Mouse (Mus musculus) MEL (cell line): ENCODE measurements around the gene Chrnd. TPM values are rescaled to one million over a fixed set of nuclear protein-coding genes. Genes with fewer than 3 reads are reported as not detected.

Source experiments
- DNase-seq: peaks from one replicate; pipeline ENCODE4 v3.0.0; 2011; ENCODE audit warnings: low read depth, low spot score
- H3K27ac ChIP-seq: 2 replicates; pipeline ENCODE4 v1.5.1; 2012; ENCODE audit warnings: low read depth, mild to moderate bottlenecking, control low read depth, low read length, moderate library complexity; ENCODE audit not compliant: control insufficient read depth
- H3K27me3 ChIP-seq, 2 experiments: fragments of 150-350 bp in 1 of 2; sonication (generic) in 1 of 2; 2 replicates each; pipeline ENCODE4 v1.6.1; 2012; ENCODE audit warnings: low read length in 2 of 2, mild to moderate bottlenecking in 2 of 2, improper control_type of control experiment in 1 of 2, moderate library complexity in 1 of 2; ENCODE audit not compliant: insufficient read depth in 2 of 2, control insufficient read depth in 1 of 2
- H3K36me3 ChIP-seq, 2 experiments: 2 replicates each; pipeline ENCODE4 v1.6.1; 2012 to 2014; ENCODE audit warnings: low read length in 2 of 2, improper control_type of control experiment in 1 of 2, inconsistent platforms in 1 of 2, mild to moderate bottlenecking in 1 of 2; ENCODE audit not compliant: insufficient read depth in 2 of 2, control insufficient read depth in 1 of 2
- H3K4me1 ChIP-seq, 2 experiments: fragments of 150-350 bp in 1 of 2; sonication (generic) in 1 of 2; 2 replicates each; pipeline ENCODE4 v1.6.1; 2012; ENCODE audit warnings: low read length in 2 of 2, improper control_type of control experiment in 1 of 2, mild to moderate bottlenecking in 1 of 2; ENCODE audit not compliant: insufficient read depth in 2 of 2, control insufficient read depth in 1 of 2
- H3K4me3 ChIP-seq, 2 experiments: fragments of 150-350 bp in 1 of 2; sonication (generic) in 1 of 2; 2 replicates each; pipeline ENCODE4 v1.5.1; 2012; ENCODE audit warnings: low read depth in 2 of 2, low read length in 2 of 2, mild to moderate bottlenecking in 2 of 2, moderate library complexity in 2 of 2, control low read depth in 1 of 2, improper control_type of control experiment in 1 of 2; ENCODE audit not compliant: control insufficient read depth in 1 of 2, insufficient read depth in 1 of 2
- H3K79me2 ChIP-seq: 2 replicates; pipeline ENCODE4 v1.6.1; 2012; ENCODE audit warnings: mild to moderate bottlenecking, low read length, moderate library complexity; ENCODE audit not compliant: control insufficient read depth, poor library complexity, insufficient read depth
- H3K9ac ChIP-seq: 2 replicates; pipeline ENCODE4 v1.6.1; 2012; ENCODE audit warnings: low read depth, mild to moderate bottlenecking, control low read depth, low read length, moderate library complexity; ENCODE audit not compliant: control insufficient read depth, poor library complexity, severe bottlenecking
- H3K9me3 ChIP-seq: fragments of 150-350 bp; sonication (generic); replicated peaks from 2 replicates; pipeline ENCODE4 v1.6.1; 2012; ENCODE audit warnings: mild to moderate bottlenecking, low read length, improper control_type of control experiment, moderate library complexity; ENCODE audit not compliant: insufficient read depth
- CHD1 ChIP-seq: IDR thresholded peaks from 2 replicates; pipeline ENCODE4 v1.6.1; 2012; ENCODE audit warnings: low read depth, mild to moderate bottlenecking, inconsistent platforms, low read length, improper control_type of control experiment
- E2F4 ChIP-seq: IDR thresholded peaks from 2 replicates; pipeline ENCODE4 v1.6.1; 2011; ENCODE audit warnings: low read depth, low read length, improper control_type of control experiment, borderline replicate concordance
- ELF1 ChIP-seq: IDR thresholded peaks from 2 replicates; pipeline ENCODE4 v1.6.1; 2014; ENCODE audit warnings: low read depth, mild to moderate bottlenecking, inconsistent platforms, low read length, improper control_type of control experiment, moderate library complexity
- EP300 ChIP-seq, 2 experiments: IDR thresholded peaks; 2 replicates each; pipeline ENCODE4 v1.6.1; 2011; ENCODE audit warnings: improper control_type of control experiment in 2 of 2, low read length in 2 of 2, low read depth in 1 of 2, mild to moderate bottlenecking in 1 of 2
- ETS1 ChIP-seq: IDR thresholded peaks from 2 replicates; pipeline ENCODE4 v1.6.1; 2012; ENCODE audit warnings: low read depth, mild to moderate bottlenecking, inconsistent platforms, low read length, improper control_type of control experiment, moderate library complexity
- HCFC1 ChIP-seq: IDR thresholded peaks from 2 replicates; pipeline ENCODE4 v1.6.1; 2012; ENCODE audit warnings: low read depth, mild to moderate bottlenecking, inconsistent platforms, low read length, improper control_type of control experiment, moderate library complexity
- JUND ChIP-seq: IDR thresholded peaks from 2 replicates; pipeline ENCODE4 v1.6.1; 2011; ENCODE audit warnings: low read depth, mild to moderate bottlenecking, improper control_type of control experiment, low read length
- KAT2A ChIP-seq: conservative IDR thresholded peaks from 2 replicates; pipeline ENCODE4 v1.6.1; 2012; ENCODE audit warnings: low read depth, low read length, improper control_type of control experiment, inconsistent platforms
- MAX ChIP-seq: IDR thresholded peaks from 2 replicates; pipeline ENCODE4 v1.6.1; 2011; ENCODE audit warnings: low read length, improper control_type of control experiment
- MAZ ChIP-seq: IDR thresholded peaks from 2 replicates; pipeline ENCODE4 v1.6.1; 2012; ENCODE audit warnings: low read depth, mild to moderate bottlenecking, inconsistent platforms, low read length, improper control_type of control experiment
- MXI1 ChIP-seq: IDR thresholded peaks from 2 replicates; pipeline ENCODE4 v1.6.1; 2011; ENCODE audit warnings: mild to moderate bottlenecking, low read depth, low read length, improper control_type of control experiment
- MYB ChIP-seq: IDR thresholded peaks from 2 replicates; pipeline ENCODE4 v1.6.1; 2011; ENCODE audit warnings: mild to moderate bottlenecking, low read depth, low read length, improper control_type of control experiment
- MYC ChIP-seq: IDR thresholded peaks from 2 replicates; pipeline ENCODE4 v1.6.1; 2011; ENCODE audit warnings: low read depth, mild to moderate bottlenecking, low read length, improper control_type of control experiment, moderate library complexity
- NELFE ChIP-seq: IDR thresholded peaks from 2 replicates; pipeline ENCODE4 v1.6.1; 2011; ENCODE audit warnings: low read depth, low read length, improper control_type of control experiment
- NRF1 ChIP-seq: IDR thresholded peaks from 2 replicates; pipeline ENCODE4 v1.6.1; 2014; ENCODE audit warnings: low read depth, mild to moderate bottlenecking, inconsistent platforms, low read length, improper control_type of control experiment, moderate library complexity; ENCODE audit not compliant: poor library complexity, insufficient read depth, severe bottlenecking
- POLR2A ChIP-seq, 2 experiments: IDR thresholded peaks; 2 replicates each; pipeline ENCODE4 v1.6.1; 2011 to 2012; ENCODE audit warnings: low read length in 2 of 2, mild to moderate bottlenecking in 2 of 2, control low read depth in 1 of 2, improper control_type of control experiment in 1 of 2, low read depth in 1 of 2, moderate library complexity in 1 of 2; ENCODE audit not compliant: control insufficient read depth in 1 of 2, insufficient read depth in 1 of 2, poor library complexity in 1 of 2
- POLR2AphosphoS2 ChIP-seq: IDR thresholded peaks from 2 replicates; pipeline ENCODE4 v1.6.1; 2011; ENCODE audit warnings: low read length, improper control_type of control experiment
- RCOR1 ChIP-seq: IDR thresholded peaks from 2 replicates; pipeline ENCODE4 v1.6.1; 2012; ENCODE audit warnings: low read depth, mild to moderate bottlenecking, inconsistent platforms, low read length, improper control_type of control experiment
- SIN3A ChIP-seq: IDR thresholded peaks from 2 replicates; pipeline ENCODE4 v1.6.1; 2012; ENCODE audit warnings: low read length, improper control_type of control experiment, inconsistent platforms
- TBP ChIP-seq: IDR thresholded peaks from 2 replicates; pipeline ENCODE4 v1.8.0; 2011; ENCODE audit warnings: low read depth, low read length, improper control_type of control experiment
- TCF12 ChIP-seq: IDR thresholded peaks from 2 replicates; pipeline ENCODE4 v1.6.1; 2014; ENCODE audit warnings: low read depth, mild to moderate bottlenecking, inconsistent platforms, low read length, improper control_type of control experiment, moderate library complexity
- UBTF ChIP-seq: IDR thresholded peaks from 2 replicates; pipeline ENCODE4 v1.6.1; 2012; ENCODE audit warnings: low read depth, mild to moderate bottlenecking, inconsistent platforms, low read length, improper control_type of control experiment, moderate library complexity, borderline replicate concordance; ENCODE audit not compliant: insufficient read depth
- ZKSCAN1 ChIP-seq: IDR thresholded peaks from 2 replicates; pipeline ENCODE4 v1.6.1; 2012; ENCODE audit warnings: low read depth, mild to moderate bottlenecking, inconsistent platforms, low read length, improper control_type of control experiment, moderate library complexity
- ZMIZ1 ChIP-seq: IDR thresholded peaks from 2 replicates; pipeline ENCODE4 v1.6.1; 2012; ENCODE audit warnings: low read depth, mild to moderate bottlenecking, inconsistent platforms, low read length, improper control_type of control experiment, moderate library complexity
- ZNF384 ChIP-seq: IDR thresholded peaks from 2 replicates; pipeline ENCODE4 v1.6.1; 2012; ENCODE audit warnings: low read depth, mild to moderate bottlenecking, inconsistent platforms, low read length, improper control_type of control experiment
- polyA plus RNA-seq, 2 experiments: library from polyadenylated mRNA; stranded (reverse) in 1 of 2; unstranded in 1 of 2; fragments of >175 nt in 1 of 2; fragments of >200 nt in 1 of 2; gene quantifications; 2 replicates each; pipeline versions ENCODE4 v1.2.1 to v1.2.4; 2012; ENCODE audit warnings: low replicate concordance in 2 of 2, low read depth in 1 of 2; ENCODE audit not compliant: insufficient read length in 2 of 2, insufficient read depth in 1 of 2, missing spikeins in 1 of 2
- total RNA-seq: library from RNA; depleted of rRNA; stranded (reverse); fragments of 300-350 nt; gene quantifications from 2 replicates; pipeline ENCODE4 v1.2.3, GENCODE M21; 2012

Chrnd gene
- total and polyA plus RNA-seq, 3 experiments = not detected

- Histone ChIP-seq H3K79me2 (no peaks in the 10 kb centered on the region), H3K36me3 (peaks cover 0 to 4% of the 10 kb centered on the region in 2 experiments; a peak in 2 of 4 replicates), H3K27me3 (no peaks in the 10 kb centered on the region), H3K9ac (no peak overlapping the region), H3K4me3 (no peak overlapping the region), H3K27ac (no peak overlapping the region), H3K9me3 (no peaks in the 10 kb centered on the region), H3K4me1 (peaks cover 0 to 5% of the 10 kb centered on the region in 2 experiments; a peak in 1 of 4 replicates)
- no peak for TF ChIP-seq NELFE
- no peak for DNase-seq
Observed at GRCm38 (mm10) chr1:87142456-87142855, 48.0 kb upstream of the Chrnd start.

GRCm38 (mm10) chr1:87143141-87143540, 47.3 kb upstream of the Chrnd start:
- no peaks in the 10 kb centered on the region for H3K27me3 ChIP-seq
- H3K27ac ChIP-seq = no peak overlapping the region
- TF ChIP-seq POLR2AphosphoS2 = no peak

GRCm38 (mm10) chr1:87149422-87149821, 41.0 kb upstream of the Chrnd start:
- Histone ChIP-seq H3K9me3 (no peaks in the 10 kb centered on the region), H3K79me2 (no peaks in the 10 kb centered on the region), H3K4me3 (peak overlapping the region; percentile 52 to 76), H3K27me3 (no peaks in the 10 kb centered on the region), H3K4me1 (0 out of 4 replicates have a peak, but pooled peaks cover 0 to 6% of the 10 kb centered on the region in 2 experiments), H3K27ac (no peak overlapping the region), H3K9ac (peak overlapping the region; percentile 50), H3K36me3 (no peaks in the 10 kb centered on the region)
- peak; percentile 83 for DNase-seq
- TF ChIP-seq POLR2AphosphoS2 = peak; percentile 35; the same call in 1 of the 2 replicates
- 0 out of 2 replicates have a peak, but pooled peaks have one; percentile 13 for TF ChIP-seq MYC
- TF ChIP-seq HCFC1 = no peak
- TF ChIP-seq SIN3A = no peak; the same call in 1 of the 2 replicates
- TF ChIP-seq ZNF384 = no peak
- peak; percentile 27; the same call in 1 of the 2 replicates for TF ChIP-seq NRF1
- TF ChIP-seq MAX = 0 out of 2 replicates have a peak, but pooled peaks have one; percentile 18
- no peak for TF ChIP-seq ZMIZ1
- no peak for TF ChIP-seq RCOR1
- TF ChIP-seq UBTF = no peak
- TF ChIP-seq ETS1 = no peak
- no peak for TF ChIP-seq TCF12
- no peak for TF ChIP-seq MYB
- 0 out of 2 replicates have a peak, but pooled peaks have one; percentile 21 for TF ChIP-seq ELF1
- no peak for TF ChIP-seq CHD1
- no peak for TF ChIP-seq ZKSCAN1
- peak; percentile 65 for TF ChIP-seq NELFE
- no peak for TF ChIP-seq JUND
- no peak for TF ChIP-seq KAT2A
- TF ChIP-seq EP300 (IDR thresholded peaks at IDR 0.05; ENCODE audit: low read depth in 1 of 2, low read length in 2 of 2) = no peak
- no peak for TF ChIP-seq E2F4
- TF ChIP-seq TBP = no peak
- peak; percentile 44 to 70; a peak in 3 of 4 replicates for TF ChIP-seq POLR2A (IDR thresholded peaks at IDR 0.05; ENCODE audit: control insufficient read depth in 1 of 2, insufficient read depth in 1 of 2, low read depth in 1 of 2, low read length in 2 of 2, poor library complexity in 1 of 2)
- TF ChIP-seq MAZ = no peak
- 0 out of 2 replicates have a peak, but pooled peaks have one; percentile 38 for TF ChIP-seq MXI1

More at GRCm38 (mm10) chr1:87143141-87143540, 47.3 kb upstream of the Chrnd start:
- no peaks in the 10 kb centered on the region for H3K9me3 ChIP-seq
- peaks cover 0 to 5% of the 10 kb centered on the region in 2 experiments; a peak in 1 of 4 replicates for H3K4me1 ChIP-seq
- DNase-seq = no peak
- H3K36me3 ChIP-seq = peaks cover 0 to 4% of the 10 kb centered on the region in 2 experiments; a peak in 2 of 4 replicates
- H3K4me3 ChIP-seq = no peak overlapping the region
- H3K79me2 ChIP-seq = no peaks in the 10 kb centered on the region
- H3K9ac ChIP-seq = no peak overlapping the region
